Mouse (Mus musculus) cerebellum, adult 11 months (tissue): Measurements from ENCODE around the gene Gadd45gip1.

Experiments
- DNase-seq: peaks from one replicate; pipeline ENCODE4 v3.0.0; 2022

The Gadd45gip1 gene

GRCm38 (mm10) chr8:84832759-84833742, 1.7 kb downstream of the Gadd45gip1 start:
- no peak for DNase-seq

- DNase-seq = no peak
Measured at GRCm38 (mm10) chr8:84834002-84834865, 2.9 kb downstream of the Gadd45gip1 start.

- peak; percentile 78 for DNase-seq
Measured at GRCm38 (mm10) chr8:84834866-84835855, 3.8 kb downstream of the Gadd45gip1 start.

- no peak for DNase-seq
Measured at GRCm38 (mm10) chr8:84837149-84837911, 6.0 kb downstream of the Gadd45gip1 start.

GRCm38 (mm10) chr8:84837912-84838470, 6.7 kb downstream of the Gadd45gip1 start:
- no peak for DNase-seq

- no peak for DNase-seq
Measured at GRCm38 (mm10) chr8:84838513-84838912, 7.2 kb downstream of the Gadd45gip1 start.

- no peak for DNase-seq
Measured at GRCm38 (mm10) chr8:84839411-84839810, 8.1 kb downstream of the Gadd45gip1 start.

- no peak for DNase-seq
Measured at GRCm38 (mm10) chr8:84839875-84840247, 8.5 kb downstream of the Gadd45gip1 start.

GRCm38 (mm10) chr8:84840248-84840999, 9.1 kb downstream of the Gadd45gip1 start, which contains the start of gene Rad23a:
Gene Rad23a (minus strand): TSS chr8:84840665.
- DNase-seq = peak; percentile 88

- no peak for DNase-seq
Measured at GRCm38 (mm10) chr8:84841514-84841913, 10.2 kb downstream of the Gadd45gip1 start.

GRCm38 (mm10) chr8:84844397-84845070, 13.2 kb downstream of the Gadd45gip1 start:
- DNase-seq = no peak

- DNase-seq = no peak
Measured at GRCm38 (mm10) chr8:84845355-84846093, 14.2 kb downstream of the Gadd45gip1 start.

- peak; percentile 45 for DNase-seq
Measured at GRCm38 (mm10) chr8:84846094-84846721, 14.9 kb downstream of the Gadd45gip1 start.

GRCm38 (mm10) chr8:84846722-84847572, 15.6 kb downstream of the Gadd45gip1 start, which contains the start of gene Calr:
Gene Calr (minus strand): TSS chr8:84846934.
- DNase-seq = peak; percentile 99

GRCm38 (mm10) chr8:84847684-84848435, 16.5 kb downstream of the Gadd45gip1 start:
- no peak for DNase-seq

GRCm38 (mm10) chr8:84856434-84856833, 25.1 kb downstream of the Gadd45gip1 start:
- DNase-seq = no peak
